Mouse (Mus musculus) small intestine, adult 2 months (tissue): ENCODE measurements around the gene Ablim1. TPM values are rescaled to one million over a fixed set of nuclear protein-coding genes. Genes with fewer than 3 reads are reported as not detected.

Source experiments
- H3K27ac ChIP-seq: fragments of 200-500 bp; 2 replicates; pipeline ENCODE4 v1.5.1; 2012; ENCODE audit warnings: low read depth, low read length, control low read depth, inconsistent platforms; ENCODE audit not compliant: insufficient read depth
- H3K27me3 ChIP-seq: fragments of 200-500 bp; 2 replicates; pipeline ENCODE4 v1.6.1; 2012; ENCODE audit warnings: mild to moderate bottlenecking, moderate library complexity, low read length, inconsistent platforms; ENCODE audit not compliant: control insufficient read depth, insufficient read depth
- H3K36me3 ChIP-seq: fragments of 200-500 bp; 2 replicates; pipeline ENCODE4 v1.6.1; 2012; ENCODE audit warnings: mild to moderate bottlenecking, low read length, control low read depth, inconsistent platforms; ENCODE audit not compliant: control insufficient read depth, insufficient read depth
- H3K4me1 ChIP-seq: fragments of 200-500 bp; 2 replicates; pipeline ENCODE4 v1.6.1; 2012; ENCODE audit warnings: low read length, inconsistent platforms, mixed read lengths; ENCODE audit not compliant: control insufficient read depth, insufficient read depth, insufficient read length
- H3K4me3 ChIP-seq: fragments of 200-500 bp; 2 replicates; pipeline ENCODE4 v1.5.1; 2012; ENCODE audit warnings: low read depth, mild to moderate bottlenecking, control low read depth, inconsistent platforms, low read length, moderate library complexity
- CTCF ChIP-seq: fragments of 200-500 bp; IDR thresholded peaks from 2 replicates; pipeline ENCODE4 v1.5.1; 2012; ENCODE audit warnings: low read depth, mild to moderate bottlenecking, control low read depth, inconsistent platforms, low read length, moderate library complexity, mixed read lengths; ENCODE audit not compliant: insufficient replicate concordance, insufficient read length; ENCODE audit errors: extremely low read depth
- POLR2A ChIP-seq: fragments of 200-500 bp; IDR thresholded peaks from 2 replicates; pipeline ENCODE4 v1.6.1; 2012; ENCODE audit warnings: low read depth, mild to moderate bottlenecking, control low read depth, inconsistent platforms, low read length, moderate library complexity
- WGBS: fragments of 180-500 bp; shearing (Covaris S2); methylation state at CpG from one replicate; pipeline ENCODE4 v1.1.7; 2018; 5-methylcytosine and 5-hydroxymethylcytosine counted together
- polyA plus RNA-seq: library from polyadenylated mRNA; depleted of rRNA; stranded (reverse); fragments of >200 nt; gene quantifications from 2 replicates; pipeline ENCODE4 v1.2.3, GENCODE M21; 2012

The Ablim1 gene
- polyA plus RNA-seq, 1 experiment: 47.2 TPM

DNA sequence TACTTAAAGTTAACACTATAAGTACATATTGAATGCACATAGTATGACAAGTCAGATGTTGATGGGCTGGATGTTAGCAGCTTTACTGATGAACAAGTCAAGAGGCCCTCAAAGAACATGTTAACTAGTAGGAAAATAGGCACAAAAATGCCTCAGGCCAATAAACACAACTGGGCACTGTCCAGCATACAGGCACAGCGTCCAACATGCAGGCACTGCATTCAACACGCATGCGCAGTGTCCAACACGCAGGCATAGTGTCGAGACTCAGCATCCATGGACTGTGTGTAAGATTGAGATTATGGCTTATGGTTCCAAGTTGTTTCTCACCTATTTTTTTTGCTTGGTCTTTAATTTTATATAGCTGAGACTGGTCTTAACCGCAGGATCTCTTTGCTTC, 92.1 kb downstream of the Ablim1 start:
- TF ChIP-seq POLR2A (no peak), CTCF (no peak)
- Histone ChIP-seq H3K27me3 (no peaks in the 10 kb centered on the region), H3K4me1 (no peaks in the 10 kb centered on the region; the same call in 1 of the 2 replicates), H3K27ac (no peak overlapping the region), H3K4me3 (no peak overlapping the region), H3K36me3 (no peaks in the 10 kb centered on the region)
- WGBS: 94% methylated on average over 6 of the region's 6 CpGs

DNA sequence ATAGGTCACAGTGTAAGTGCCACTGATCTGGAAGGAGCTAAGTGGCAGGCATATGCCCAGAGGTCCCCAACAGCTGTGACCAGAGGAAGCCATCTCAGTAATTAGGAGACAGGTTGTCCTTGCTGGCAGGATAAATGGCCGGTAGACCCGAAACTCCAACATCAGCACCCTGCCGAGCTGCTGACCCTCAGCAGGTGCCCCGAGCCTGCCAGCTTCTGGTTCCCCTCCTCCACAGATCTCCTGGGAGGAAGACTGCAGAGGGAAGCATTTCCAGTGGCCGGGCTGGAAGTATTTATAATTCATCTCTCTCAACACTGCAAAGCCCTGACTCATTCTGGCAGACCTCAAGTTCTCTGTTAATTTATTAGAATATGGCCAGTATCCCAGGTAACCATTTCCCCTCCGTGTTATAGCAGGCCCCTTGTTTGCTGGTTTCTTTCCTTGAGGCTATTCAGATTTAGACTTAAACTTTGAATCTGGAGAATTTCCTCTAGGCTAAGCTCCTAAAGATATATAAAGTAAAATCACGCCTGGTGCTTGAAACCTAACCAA, 93.0 kb downstream of the Ablim1 start:
- Histone ChIP-seq H3K36me3 (no peaks in the 10 kb centered on the region), H3K4me3 (no peak overlapping the region), H3K27me3 (no peaks in the 10 kb centered on the region), H3K4me1 (no peaks in the 10 kb centered on the region; the same call in 1 of the 2 replicates), H3K27ac (no peak overlapping the region)
- no peak for TF ChIP-seq CTCF
- TF ChIP-seq POLR2A: no peak
- 59% methylated on average over 7 of the region's 7 CpGs for WGBS

DNA sequence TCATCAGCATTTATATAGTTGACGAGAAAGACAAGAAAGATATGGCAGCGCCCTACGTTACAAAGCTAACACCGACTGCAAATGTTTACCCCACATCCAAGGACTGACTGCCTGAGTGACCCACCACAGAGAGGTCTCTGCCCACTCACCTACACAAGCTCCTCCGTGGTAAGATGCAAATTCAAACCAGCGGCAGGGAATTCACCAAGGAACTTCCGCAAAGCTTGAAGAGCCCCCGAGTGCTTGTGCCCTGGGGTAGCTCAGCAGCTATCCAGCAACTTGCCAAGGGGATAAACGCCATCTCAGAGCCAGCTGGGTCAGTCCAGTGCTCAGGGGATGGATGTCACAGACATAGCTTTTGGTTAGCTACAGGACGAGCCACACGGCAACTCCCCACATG, 95.0 kb downstream of the Ablim1 start:
- WGBS: 69% methylated on average over 11 of the region's 11 CpGs

DNA sequence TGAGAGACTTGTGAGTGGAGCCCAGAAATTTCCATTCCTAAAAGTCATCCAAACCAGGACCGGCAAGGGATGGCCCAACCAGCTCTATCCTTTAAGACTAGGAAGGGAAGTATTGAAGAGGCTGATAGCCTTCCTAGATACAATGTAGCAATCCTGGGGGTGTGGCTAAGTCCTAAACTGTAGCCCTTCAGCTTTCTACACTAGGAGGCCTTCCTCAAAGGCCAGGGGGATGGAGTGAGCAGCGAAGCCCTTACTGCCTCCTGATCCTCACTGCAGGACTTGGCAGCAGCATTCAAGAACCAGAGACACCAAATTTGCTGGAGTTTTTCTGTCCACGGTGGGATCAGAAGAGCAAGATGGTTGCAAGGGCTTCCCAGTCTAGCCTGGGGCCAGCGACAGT, 97.6 kb downstream of the Ablim1 start:
- Histone ChIP-seq H3K27ac (no peak overlapping the region), H3K27me3 (no peaks in the 10 kb centered on the region), H3K36me3 (no peaks in the 10 kb centered on the region), H3K4me1 (no peaks in the 10 kb centered on the region; the same call in 1 of the 2 replicates), H3K4me3 (no peak overlapping the region)
- no peak for TF ChIP-seq POLR2A
- TF ChIP-seq CTCF: no peak
- WGBS: 80% methylated on average over 4 of the region's 4 CpGs

More for the DNA sequence above, 95.0 kb downstream of the Ablim1 start:
- TF ChIP-seq CTCF (no peak), POLR2A (no peak)
- H3K36me3 ChIP-seq: no peaks in the 10 kb centered on the region
- H3K27ac ChIP-seq: no peak overlapping the region
- H3K4me3 ChIP-seq: no peak overlapping the region
- no peaks in the 10 kb centered on the region; the same call in 1 of the 2 replicates for H3K4me1 ChIP-seq
- no peaks in the 10 kb centered on the region for H3K27me3 ChIP-seq

DNA sequence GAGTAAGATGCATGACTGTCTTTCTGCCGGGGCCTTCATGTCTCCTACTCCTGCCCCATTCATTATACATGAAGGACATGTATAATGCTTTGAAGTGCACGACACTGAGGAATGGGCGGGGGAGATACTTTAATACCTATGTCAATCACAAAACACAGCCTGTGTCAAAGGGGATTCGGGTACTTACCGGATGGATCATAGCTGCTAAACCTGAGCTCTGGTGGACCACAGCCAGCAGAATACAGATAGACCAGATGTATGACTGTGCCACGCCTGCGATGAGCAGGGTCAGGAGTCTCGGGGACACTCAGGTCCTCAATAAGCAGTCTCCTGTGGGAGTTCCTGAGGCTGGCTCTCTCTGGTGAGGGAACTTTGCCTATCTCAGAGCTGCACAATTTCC, 99.2 kb downstream of the Ablim1 start:
- no peaks in the 10 kb centered on the region for H3K27me3 ChIP-seq
- no peaks in the 10 kb centered on the region for H3K4me1 ChIP-seq
- H3K4me3 ChIP-seq: no peak overlapping the region
- no peaks in the 10 kb centered on the region for H3K36me3 ChIP-seq
- no peak for TF ChIP-seq POLR2A
- no peak for TF ChIP-seq CTCF
- H3K27ac ChIP-seq: no peak overlapping the region
- 79% methylated on average over 8 of the region's 8 CpGs for WGBS

DNA sequence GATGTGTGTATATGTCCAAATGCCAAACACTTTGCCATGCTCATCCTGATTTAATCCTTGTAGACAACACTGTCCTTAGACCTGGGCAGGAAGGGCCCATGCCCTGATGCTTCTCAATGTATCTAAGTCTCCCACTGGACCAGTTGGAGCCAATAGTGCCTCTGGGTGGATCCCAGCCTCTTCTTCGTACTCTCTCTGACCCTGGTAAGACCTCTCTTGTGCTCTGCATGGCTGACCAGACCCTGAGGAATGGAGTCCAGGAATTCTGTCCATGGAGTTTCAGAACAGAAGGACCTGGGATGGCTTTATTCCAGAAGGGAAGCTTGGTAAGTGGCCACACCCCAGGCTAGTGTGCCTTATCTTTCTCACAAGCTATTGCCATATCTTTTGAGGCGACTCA, 102.3 kb downstream of the Ablim1 start:
- TF ChIP-seq POLR2A (no peak), CTCF (no peak)
- Histone ChIP-seq H3K4me3 (no peak overlapping the region), H3K4me1 (no peaks in the 10 kb centered on the region), H3K27me3 (no peaks in the 10 kb centered on the region), H3K27ac (no peak overlapping the region; the same call in 1 of the 2 replicates), H3K36me3 (no peaks in the 10 kb centered on the region)
- WGBS: 47% methylated on average over 2 of the region's 2 CpGs

DNA sequence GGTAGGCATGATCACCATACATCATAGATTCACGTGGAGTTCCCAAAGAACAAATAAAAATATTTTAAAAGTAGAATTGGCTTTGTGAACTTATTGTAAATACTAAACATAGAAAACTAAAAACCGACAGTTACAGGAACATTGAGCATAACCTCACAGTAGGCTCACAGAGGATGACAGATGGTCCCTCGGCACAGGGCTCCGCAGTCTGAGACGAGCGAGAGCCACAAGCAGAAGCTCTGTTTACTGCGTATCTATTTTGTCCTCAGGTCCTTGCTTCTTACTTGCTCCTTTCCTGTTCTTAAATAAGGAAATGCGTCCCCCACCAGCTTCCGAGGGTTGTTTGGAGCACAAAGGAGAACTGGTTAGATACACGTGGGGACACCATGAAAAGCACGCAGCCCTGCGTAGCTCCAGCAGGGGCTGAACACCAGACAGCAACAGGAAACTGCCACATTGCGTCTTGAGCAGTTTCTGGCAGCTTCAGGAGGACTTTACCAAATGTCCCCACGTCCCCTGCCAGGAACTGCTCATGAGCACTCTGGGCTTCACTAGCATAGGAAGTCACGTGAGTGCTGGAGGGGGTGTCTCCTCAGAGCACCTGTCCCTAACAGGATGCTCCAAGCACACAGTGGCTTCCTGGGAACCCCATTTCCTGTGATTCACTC, 103.1 kb downstream of the Ablim1 start:
- Histone ChIP-seq H3K27ac (no peak overlapping the region), H3K4me1 (no peaks in the 10 kb centered on the region), H3K27me3 (no peaks in the 10 kb centered on the region), H3K4me3 (no peak overlapping the region), H3K36me3 (no peaks in the 10 kb centered on the region)
- TF ChIP-seq CTCF (no peak), POLR2A (no peak)
- 70% methylated on average over 15 of the region's 15 CpGs for WGBS
